Mouse (Mus musculus): ENCODE measurements at regions not wholly inside any gene's neighbourhood (a gene's known extent, or its start where the extent isn't known, plus 50 kb on each side); places are given as distances from the start of the nearest gene placed in this dataset.

- TF ChIP-seq POLR2A (IDR thresholded peaks at IDR 0.05; ENCODE audit: borderline replicate concordance, extremely low read depth, low read depth, low read length) (no peak), CTCF (IDR thresholded peaks at IDR 0.05; ENCODE audit: insufficient read depth, low read length) (no peak)
- 50% methylated on average over 4 of the region's 4 CpGs for WGBS
- Histone ChIP-seq H3K4me3 (replicated peaks; ENCODE audit: extremely low read depth, low read depth, low read length) (no peak overlapping the region), H3K4me1 (ENCODE audit: control insufficient read depth, insufficient read depth, low read length) (no peaks in the 10 kb centered on the region)
- DNase-seq, result no peak
These were observed 149.6 kb downstream of the Thbs2 start for GRCm38 (mm10) chr17:14544343-14545002.

- DNase-seq, result no peak
- H3K4me3 ChIP-seq (replicated peaks; ENCODE audit: extremely low read depth, low read depth, low read length), result no peak overlapping the region
- WGBS, result 46% methylated on average over 8 of the region's 8 CpGs
- no peak for TF ChIP-seq POLR2A (IDR thresholded peaks at IDR 0.05; ENCODE audit: borderline replicate concordance, extremely low read depth, low read depth, low read length)
- no peak for TF ChIP-seq CTCF (IDR thresholded peaks at IDR 0.05; ENCODE audit: insufficient read depth, low read length)
- H3K4me1 ChIP-seq (ENCODE audit: control insufficient read depth, insufficient read depth, low read length), result no peaks in the 10 kb centered on the region
These were observed 153.0 kb downstream of the Thbs2 start for GRCm38 (mm10) chr17:14541035-14541434.

GRCm38 (mm10) chr17:14540269-14540975, 153.6 kb downstream of the Thbs2 start:
- Histone ChIP-seq H3K4me1 (ENCODE audit: control insufficient read depth, insufficient read depth, low read length) (no peaks in the 10 kb centered on the region), H3K4me3 (replicated peaks; ENCODE audit: extremely low read depth, low read depth, low read length) (no peak overlapping the region)
- TF ChIP-seq POLR2A (IDR thresholded peaks at IDR 0.05; ENCODE audit: borderline replicate concordance, extremely low read depth, low read depth, low read length), result no peak
- TF ChIP-seq CTCF (IDR thresholded peaks at IDR 0.05; ENCODE audit: insufficient read depth, low read length), result no peak
- 20% methylated on average over 5 of the region's 5 CpGs for WGBS
- DNase-seq, result no peak

GRCm38 (mm10) chr17:14539651-14540050, 154.4 kb downstream of the Thbs2 start:
- no peak for DNase-seq
- WGBS, result 24% methylated on average over 3 of the region's 3 CpGs
- TF ChIP-seq CTCF (IDR thresholded peaks at IDR 0.05; ENCODE audit: insufficient read depth, low read length) (no peak), POLR2A (IDR thresholded peaks at IDR 0.05; ENCODE audit: borderline replicate concordance, extremely low read depth, low read depth, low read length) (no peak)
- no peaks in the 10 kb centered on the region for H3K4me1 ChIP-seq (ENCODE audit: control insufficient read depth, insufficient read depth, low read length)
- H3K4me3 ChIP-seq (replicated peaks; ENCODE audit: extremely low read depth, low read depth, low read length), result no peak overlapping the region

GRCm38 (mm10) chr17:14539191-14539590, 154.8 kb downstream of the Thbs2 start:
- no peak overlapping the region for H3K4me3 ChIP-seq (replicated peaks; ENCODE audit: extremely low read depth, low read depth, low read length)
- WGBS, result 61% methylated on average over 3 of the region's 3 CpGs
- DNase-seq, result no peak
- H3K4me1 ChIP-seq (ENCODE audit: control insufficient read depth, insufficient read depth, low read length), result no peaks in the 10 kb centered on the region
- TF ChIP-seq CTCF (IDR thresholded peaks at IDR 0.05; ENCODE audit: insufficient read depth, low read length) (no peak), POLR2A (IDR thresholded peaks at IDR 0.05; ENCODE audit: borderline replicate concordance, extremely low read depth, low read depth, low read length) (no peak)

- no peak for DNase-seq
- no peak for TF ChIP-seq CTCF (IDR thresholded peaks at IDR 0.05; ENCODE audit: insufficient read depth, low read length)
- TF ChIP-seq POLR2A (IDR thresholded peaks at IDR 0.05; ENCODE audit: borderline replicate concordance, extremely low read depth, low read depth, low read length), result no peak
- no peaks in the 10 kb centered on the region for H3K4me1 ChIP-seq (ENCODE audit: control insufficient read depth, insufficient read depth, low read length)
- 60% methylated on average over 3 of the region's 3 CpGs for WGBS
- no peak overlapping the region for H3K4me3 ChIP-seq (replicated peaks; ENCODE audit: extremely low read depth, low read depth, low read length)
These were observed 155.5 kb downstream of the Thbs2 start for GRCm38 (mm10) chr17:14538527-14538926.

GRCm38 (mm10) chr17:14532979-14533314, 161.1 kb downstream of the Thbs2 start:
- DNase-seq, result no peak
- TF ChIP-seq POLR2A (IDR thresholded peaks at IDR 0.05; ENCODE audit: borderline replicate concordance, extremely low read depth, low read depth, low read length), result no peak
- no peak for TF ChIP-seq CTCF (IDR thresholded peaks at IDR 0.05; ENCODE audit: insufficient read depth, low read length)
- 86% methylated on average over 4 of the region's 4 CpGs for WGBS
- no peaks in the 10 kb centered on the region for H3K4me1 ChIP-seq (ENCODE audit: control insufficient read depth, insufficient read depth, low read length)
- no peak overlapping the region for H3K4me3 ChIP-seq (replicated peaks; ENCODE audit: extremely low read depth, low read depth, low read length)

- TF ChIP-seq CTCF (IDR thresholded peaks at IDR 0.05; ENCODE audit: insufficient read depth, low read length) (no peak), POLR2A (IDR thresholded peaks at IDR 0.05; ENCODE audit: borderline replicate concordance, extremely low read depth, low read depth, low read length) (no peak)
- no peak for DNase-seq
- WGBS, result 62% methylated on average over 8 of the region's 8 CpGs
- H3K4me1 ChIP-seq (ENCODE audit: control insufficient read depth, insufficient read depth, low read length), result no peaks in the 10 kb centered on the region
- H3K4me3 ChIP-seq (replicated peaks; ENCODE audit: extremely low read depth, low read depth, low read length), result no peak overlapping the region
These were observed 161.6 kb downstream of the Thbs2 start for GRCm38 (mm10) chr17:14532298-14532978.

- H3K4me3 ChIP-seq (replicated peaks; ENCODE audit: extremely low read depth, low read depth, low read length), result no peak overlapping the region
- no peak for TF ChIP-seq CTCF (IDR thresholded peaks at IDR 0.05; ENCODE audit: insufficient read depth, low read length)
- DNase-seq, result no peak
- WGBS, result 84% methylated on average over 3 of the region's 3 CpGs
- H3K4me1 ChIP-seq (ENCODE audit: control insufficient read depth, insufficient read depth, low read length), result no peaks in the 10 kb centered on the region
These were observed 162.2 kb downstream of the Thbs2 start for GRCm38 (mm10) chr17:14531796-14532195.

GRCm38 (mm10) chr17:14527691-14528090, 166.3 kb downstream of the Thbs2 start:
- 83% methylated on average over 2 of the region's 2 CpGs for WGBS

More at GRCm38 (mm10) chr17:14527691-14528090, 166.3 kb downstream of the Thbs2 start:
- DNase-seq, result no peak
- H3K4me1 ChIP-seq (ENCODE audit: control insufficient read depth, insufficient read depth, low read length), result no peaks in the 10 kb centered on the region
- no peak for TF ChIP-seq POLR2A (IDR thresholded peaks at IDR 0.05; ENCODE audit: borderline replicate concordance, extremely low read depth, low read depth, low read length)
- no peak for TF ChIP-seq CTCF (IDR thresholded peaks at IDR 0.05; ENCODE audit: insufficient read depth, low read length)
- H3K4me3 ChIP-seq (replicated peaks; ENCODE audit: extremely low read depth, low read depth, low read length), result no peak overlapping the region

All from lung, adult 2 months (tissue).